Mouse (Mus musculus) heart, postnatal 0 days (tissue): ENCODE measurements around the gene Itgb2. TPM values are rescaled to one million over a fixed set of nuclear protein-coding genes. Genes with fewer than 3 reads are reported as not detected.
A peak's percentile ranks its signal among the peaks of the same experiment; 100 is the strongest.

Experiments
- ATAC-seq: fragments of 200-750 bp; cut with Nextera tagmentation; 2 replicates; pipeline ENCODE4 v1.8.0; 2017; ENCODE audit warnings: low read depth, moderate number of reproducible peaks, moderate library complexity; ENCODE audit not compliant: insufficient read depth
- DNase-seq: peaks from one replicate; pipeline ENCODE4 v3.0.0-alpha.2; 2016; ENCODE audit warnings: low spot score
- H3K27ac ChIP-seq: fragments of 300-500 bp; sonication (generic); 2 replicates; pipeline ENCODE4 v1.5.1; 2014; ENCODE audit warnings: low read depth, mild to moderate bottlenecking
- H3K27me3 ChIP-seq: fragments of 300-500 bp; sonication (generic); 2 replicates; pipeline ENCODE4 v1.6.1; 2014; ENCODE audit warnings: low read length, mixed read lengths; ENCODE audit not compliant: control insufficient read depth, insufficient read depth
- H3K36me3 ChIP-seq: fragments of 300-500 bp; sonication (generic); replicated peaks from 2 replicates; pipeline ENCODE4 v1.6.1; 2014; ENCODE audit warnings: low read length, mixed read lengths; ENCODE audit not compliant: control insufficient read depth, insufficient read depth
- H3K4me1 ChIP-seq: fragments of 300-500 bp; sonication (generic); 2 replicates; pipeline ENCODE4 v1.6.1; 2014; ENCODE audit warnings: antibody characterized with exemption; ENCODE audit not compliant: control insufficient read depth, insufficient read depth
- H3K4me2 ChIP-seq: fragments of 300-500 bp; sonication (generic); 2 replicates; pipeline ENCODE4 v1.6.1; 2014; ENCODE audit warnings: low read depth, mild to moderate bottlenecking, low read length, moderate library complexity
- H3K4me3 ChIP-seq: fragments of 300-500 bp; sonication (generic); 2 replicates; pipeline ENCODE4 v1.5.1; 2014; ENCODE audit warnings: low read depth, low read length
- H3K9ac ChIP-seq: fragments of 300-500 bp; sonication (generic); replicated peaks from 2 replicates; pipeline ENCODE4 v1.6.1; 2014; ENCODE audit warnings: low read depth, low read length, mixed read lengths
- H3K9me3 ChIP-seq: fragments of 300-500 bp; sonication (generic); replicated peaks from 2 replicates; pipeline ENCODE4 v1.6.1; 2016; ENCODE audit warnings: low read length; ENCODE audit not compliant: control insufficient read depth
- CTCF ChIP-seq: IDR thresholded peaks from 2 replicates; pipeline ENCODE4 v1.5.1; 2016; ENCODE audit warnings: antibody characterized with exemption, control low read depth, low read depth
- EP300 ChIP-seq: IDR thresholded peaks from 2 replicates; pipeline ENCODE4 v1.6.1; 2016; ENCODE audit warnings: antibody characterized with exemption, low read depth
- WGBS: fragments of 180-500 bp; shearing (Covaris S2); extraction: QIAGEN DNeasy Blood & Tissue Kit; methylation state at CpG from one replicate; pipeline ENCODE4 v1.1.7; 2014; 5-methylcytosine and 5-hydroxymethylcytosine counted together
- polyA plus RNA-seq: library from polyadenylated mRNA; unstranded; fragments of >200 nt; fragmentation: Nextera tagmentation; extraction: Ambion mirVana; gene quantifications from 2 replicates; pipeline ENCODE4 v1.2.1, GENCODE M21; 2015
- total RNA-seq: library from RNA; depleted of rRNA; stranded (reverse); fragments of >200 nt; gene quantifications from 2 replicates; pipeline ENCODE4 v1.2.3, GENCODE M21; 2014; ENCODE audit warnings: low replicate concordance

Itgb2 gene
- total and polyA plus RNA-seq, 2 experiments from 2014 or later, result 0.69 to 1.5 TPM

DNA sequence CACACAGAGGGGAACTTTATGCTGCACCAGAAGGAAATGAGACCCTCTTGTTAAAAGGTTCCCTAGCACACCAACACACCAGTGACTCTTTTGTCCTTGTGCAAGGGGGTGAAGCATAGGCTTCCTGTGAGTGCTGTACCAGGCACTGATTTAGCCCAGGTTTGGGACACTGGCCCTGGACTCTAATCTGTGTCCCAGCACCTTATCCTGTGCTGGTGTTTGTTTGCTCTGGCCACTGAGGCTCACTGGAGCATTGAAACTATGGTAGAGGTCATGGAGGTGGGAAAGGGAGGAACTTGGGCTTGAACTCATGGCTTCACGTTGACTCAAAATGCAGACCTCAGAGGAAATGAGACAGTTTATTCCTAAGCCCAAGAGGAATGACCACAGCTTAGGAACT, 43.1 kb downstream of the Itgb2 start:
- H3K9ac ChIP-seq, result no peak overlapping the region
- no peak for TF ChIP-seq EP300
- TF ChIP-seq CTCF, result no peak
- H3K9me3 ChIP-seq, result no peaks in the 10 kb centered on the region
- WGBS, result 76% methylated on average over 1 of the region's 1 CpGs
- no peak overlapping the region for H3K27ac ChIP-seq
- H3K36me3 ChIP-seq, result no peaks in the 10 kb centered on the region
- DNase-seq (no peak), ATAC-seq (no peak)
- no peak overlapping the region for H3K4me2 ChIP-seq
- no peaks in the 10 kb centered on the region for H3K27me3 ChIP-seq
- H3K4me3 ChIP-seq, result no peak overlapping the region
- no peaks in the 10 kb centered on the region for H3K4me1 ChIP-seq

DNA sequence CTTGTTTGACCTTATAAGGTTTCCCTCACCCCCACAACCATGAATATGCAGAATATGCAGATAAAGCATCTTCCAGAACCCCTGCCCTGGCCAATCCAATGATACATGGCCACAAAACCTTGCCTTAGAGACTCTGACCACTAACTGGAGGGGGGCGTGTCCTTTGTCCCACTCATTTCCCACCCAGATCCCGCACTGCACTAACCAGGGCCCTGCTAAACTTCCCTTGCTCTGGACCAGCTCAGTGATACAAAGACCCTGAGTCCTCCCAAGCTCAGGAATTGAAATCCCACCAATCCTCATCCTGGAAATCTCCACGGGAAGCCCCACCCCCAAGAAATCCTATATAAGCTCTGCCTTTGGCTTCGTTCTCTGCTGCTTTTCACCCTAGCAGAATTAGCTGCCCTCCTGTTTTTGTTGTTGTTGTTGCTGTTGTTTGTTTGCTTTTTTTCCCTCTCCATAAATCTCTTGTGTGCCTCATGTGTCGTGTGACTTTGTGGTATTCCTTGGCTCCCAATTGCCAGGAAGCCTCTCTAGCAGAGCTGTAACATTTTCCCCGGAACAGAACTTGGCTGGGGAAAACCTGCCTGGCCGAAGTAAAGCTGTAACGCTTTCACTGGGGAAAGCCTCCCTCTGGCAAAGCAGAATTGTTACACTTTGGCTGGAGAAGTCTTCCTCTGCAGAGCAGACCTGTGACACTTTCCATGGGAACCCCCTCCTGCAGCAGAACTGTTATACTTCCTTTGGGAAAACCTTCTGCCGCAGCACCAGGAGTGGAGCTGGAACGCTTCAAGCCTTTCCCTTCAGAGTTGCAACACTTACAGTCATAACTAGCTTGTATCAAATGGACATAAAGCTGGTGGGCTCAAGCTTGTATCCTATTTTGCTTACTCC, 50.2 kb downstream of the Itgb2 start:
- Histone ChIP-seq H3K4me1 (peaks cover 17% of the 10 kb centered on the region), H3K4me3 (no peak overlapping the region), H3K4me2 (no peak overlapping the region), H3K9me3 (no peaks in the 10 kb centered on the region), H3K27ac (peak overlapping the region; percentile 39), H3K9ac (no peak overlapping the region), H3K36me3 (no peaks in the 10 kb centered on the region), H3K27me3 (no peaks in the 10 kb centered on the region)
- DNase-seq (no peak), ATAC-seq (no peak)
- 44% methylated on average over 10 of the region's 10 CpGs for WGBS
- TF ChIP-seq EP300 (no peak), CTCF (no peak)

DNA sequence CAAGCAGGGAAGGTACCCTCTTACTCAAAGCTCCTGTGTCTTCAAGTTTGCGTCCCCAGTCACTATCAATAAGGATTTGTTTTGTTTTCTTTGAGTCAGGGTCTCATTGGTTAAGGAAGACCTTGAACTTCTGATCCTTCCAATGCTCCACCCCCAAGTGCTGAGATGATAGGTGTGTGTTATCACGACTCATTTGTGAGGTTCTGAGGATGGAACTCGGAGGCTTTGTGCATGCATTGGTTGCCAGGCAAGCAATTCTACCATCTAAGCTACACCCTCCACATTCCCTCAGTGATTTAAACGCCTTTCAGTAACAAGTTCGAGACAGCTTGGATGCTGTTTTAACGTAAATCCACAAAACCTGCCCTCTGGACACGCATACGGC, 51.0 kb downstream of the Itgb2 start:
- peak overlapping the region; percentile 98 for H3K27ac ChIP-seq
- H3K27me3 ChIP-seq, result no peaks in the 10 kb centered on the region
- DNase-seq (no peak), ATAC-seq (no peak)
- peaks cover 17% of the 10 kb centered on the region for H3K4me1 ChIP-seq
- TF ChIP-seq EP300, result no peak
- no peak for TF ChIP-seq CTCF
- H3K4me3 ChIP-seq, result peak overlapping the region; percentile 82
- WGBS, result 7% methylated on average over 8 of the region's 8 CpGs
- no peaks in the 10 kb centered on the region for H3K9me3 ChIP-seq
- no peaks in the 10 kb centered on the region for H3K36me3 ChIP-seq
- H3K4me2 ChIP-seq, result peak overlapping the region; percentile 89
- H3K9ac ChIP-seq, result peak overlapping the region; percentile 79

DNA sequence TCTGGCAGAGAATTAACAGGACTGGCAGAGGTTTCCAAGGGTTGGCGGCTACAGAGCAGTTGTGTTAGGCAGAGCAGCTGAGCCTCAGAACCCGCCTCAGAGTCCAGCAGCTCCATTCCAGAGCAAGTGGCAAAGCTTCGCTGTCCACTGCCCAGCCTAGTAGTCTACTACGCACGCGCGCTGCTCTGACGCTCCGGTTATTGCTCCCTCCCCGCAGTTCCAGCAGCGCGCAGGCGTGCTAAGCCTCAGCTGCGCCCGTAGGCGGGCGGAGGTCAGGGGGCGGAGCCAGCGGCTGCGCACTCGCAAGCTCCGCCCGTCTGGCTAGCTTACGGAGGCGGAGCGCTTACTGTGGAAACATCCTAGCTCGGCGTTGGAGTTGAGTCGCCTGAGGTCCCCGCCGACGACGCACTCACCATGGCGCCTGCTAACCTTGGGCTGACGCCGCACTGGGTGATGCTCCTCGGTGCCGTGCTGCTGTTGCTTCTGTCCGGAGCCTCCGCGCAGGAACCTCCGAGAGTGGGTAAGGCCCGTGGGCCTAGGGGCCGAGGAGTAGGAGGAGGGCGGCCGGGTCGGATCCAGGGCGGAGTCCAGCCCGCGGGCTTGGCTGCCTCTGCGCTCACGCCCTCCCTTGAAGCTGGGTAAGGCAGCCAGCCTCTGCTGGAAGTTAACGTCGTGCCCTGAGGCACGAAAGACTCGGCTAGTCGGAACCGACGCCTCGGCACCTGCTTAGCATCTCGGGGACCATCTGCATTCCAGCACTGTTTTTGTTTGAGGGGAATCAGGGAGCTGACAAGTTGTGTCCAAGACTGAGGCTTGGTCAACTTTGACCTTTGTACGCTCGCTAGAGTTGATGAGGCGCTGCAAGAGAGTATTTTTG, 51.6 kb downstream of the Itgb2 start, which contains the start of gene Pttg1ip:
Gene Pttg1ip (plus strand): TSS at position 313 of the 877 bp plus-strand sequence.
- peak; percentile 96 for ATAC-seq
- peak; percentile 99 for DNase-seq
- no peaks in the 10 kb centered on the region for H3K27me3 ChIP-seq
- H3K9me3 ChIP-seq, result no peaks in the 10 kb centered on the region
- no peaks in the 10 kb centered on the region for H3K36me3 ChIP-seq
- peak within 1 kb of the TSS; percentile 82 for H3K4me3 ChIP-seq
- peak within 1 kb of the TSS; percentile 89 for H3K4me2 ChIP-seq
- peak within 1 kb of the TSS; percentile 98 for H3K27ac ChIP-seq
- under 1% methylated on average over 64 of the region's 64 CpGs for WGBS
- H3K9ac ChIP-seq, result peak within 1 kb of the TSS; percentile 79
- peaks cover 22% of the 10 kb centered on the region for H3K4me1 ChIP-seq
- TF ChIP-seq EP300 (no peak), CTCF (no peak)

DNA sequence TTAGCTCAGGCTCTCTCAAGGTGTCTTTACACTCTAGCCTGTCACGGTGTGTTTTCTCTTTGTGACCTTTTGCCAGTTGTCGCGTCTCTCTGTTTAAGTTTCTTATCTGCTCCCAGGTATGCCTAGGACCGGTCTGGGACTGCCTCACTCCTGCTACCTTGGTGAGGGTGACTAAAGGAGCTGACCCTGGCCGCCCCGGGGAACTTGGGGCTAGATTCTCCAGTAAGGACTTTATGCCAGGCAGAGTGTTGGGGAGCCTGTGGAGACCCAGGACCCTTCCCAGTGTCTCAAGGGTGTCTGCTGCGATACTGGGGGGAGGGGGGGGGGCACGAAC, 52.2 kb downstream of the Itgb2 start:
- Histone ChIP-seq H3K4me3 (peak overlapping the region; percentile 82), H3K27me3 (no peaks in the 10 kb centered on the region), H3K4me2 (peak overlapping the region; percentile 89), H3K9ac (peak overlapping the region; percentile 79), H3K4me1 (peaks cover 28% of the 10 kb centered on the region), H3K36me3 (peaks cover 3% of the 10 kb centered on the region), H3K9me3 (no peaks in the 10 kb centered on the region), H3K27ac (peak overlapping the region; percentile 98)
- ATAC-seq (no peak), DNase-seq (no peak)
- WGBS, result 4% methylated on average over 8 of the region's 8 CpGs
- TF ChIP-seq EP300 (no peak), CTCF (no peak)
